8 mouse cellular contexts compared by ENCODE assay signal in the genomic region with DNA sequence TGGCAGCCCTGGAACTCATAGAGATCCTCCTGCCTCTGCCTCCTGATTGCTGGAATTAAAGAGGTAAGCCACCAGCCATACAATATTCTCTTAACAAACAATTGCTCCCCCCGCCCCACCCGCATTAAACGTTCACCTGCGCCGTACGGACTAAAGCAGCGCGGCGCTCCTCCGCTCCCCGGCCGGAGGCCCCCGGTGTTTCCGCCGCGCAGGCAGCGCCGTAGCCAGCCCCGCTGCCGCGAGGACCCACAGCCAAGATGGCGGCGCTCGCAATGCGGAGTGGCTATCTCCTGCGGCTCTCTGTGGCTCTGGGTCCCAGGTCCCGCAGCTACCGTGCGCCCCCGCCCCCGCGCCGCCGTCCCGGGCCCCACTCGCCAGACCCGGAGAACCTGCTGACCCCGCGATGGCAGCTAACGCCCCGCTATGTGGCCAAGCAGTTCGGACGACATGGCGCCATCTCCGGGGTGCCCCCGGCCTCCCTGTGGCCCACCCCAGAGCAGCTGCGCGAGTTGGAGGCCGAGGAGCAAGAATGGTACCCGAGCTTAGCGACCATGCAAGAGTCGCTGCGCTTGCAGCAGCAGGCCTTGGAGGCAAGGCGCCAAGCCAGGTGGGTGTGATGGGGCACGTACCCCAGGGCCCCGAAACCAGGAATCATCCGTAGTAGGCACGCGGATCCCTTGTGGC. TPM values are rescaled to one million over a fixed set of nuclear protein-coding genes. Genes with fewer than 3 reads are reported as not detected.
A peak's percentile ranks its signal among the peaks of the same experiment; 100 is the strongest.
DNase-seq lines count a peak whose midpoint lies in the region; ATAC-seq and TF ChIP-seq lines count a peak whose summit lies in the region.

No protein-coding gene starts in this region.

- DNase-seq in CD4-positive, CD25-positive, alpha-beta regulatory T cell, adult 2 months (ENCODE audit: low read depth, low spot score): peak; percentile 91
- DNase-seq in brain, embryonic 14.5 days (ENCODE audit: low read depth): peak; percentile 85
- DNase-seq in liver, embryonic 13.5 days: peak; percentile 83
- DNase-seq in naive thymus-derived CD4-positive, alpha-beta T cell, adult 2 months (ENCODE audit: low read depth): peak; percentile 89
- peak; percentile 86 for DNase-seq in splenic B cell, adult 2 months (ENCODE audit: low read depth, low spot score)

- peaks cover 47% of the 10 kb centered on the region for H3K4me1 ChIP-seq in heart, embryonic 13.5 days
- H3K4me1 ChIP-seq in kidney, embryonic 16.5 days (ENCODE audit: insufficient read depth, low read length): peaks cover 16% of the 10 kb centered on the region
- H3K4me1 ChIP-seq in liver, embryonic 13.5 days (replicated peaks): peaks cover 72% of the 10 kb centered on the region

- H3K9ac ChIP-seq in heart, embryonic 13.5 days: peak overlapping the region; percentile 99
- peak overlapping the region; percentile 100 for H3K9ac ChIP-seq in kidney, embryonic 16.5 days (replicated peaks; ENCODE audit: low read length)
- peak overlapping the region; percentile 96 for H3K9ac ChIP-seq in liver, embryonic 13.5 days

- TF ChIP-seq CTCF in brain, embryonic 14.5 days (IDR thresholded peaks at IDR 0.05; ENCODE audit: borderline replicate concordance, extremely low read depth, insufficient read depth, insufficient read length): no peak

- ATAC-seq in erythroid progenitor cell, adult 5-6 weeks (replicated peaks; ENCODE audit: low FRiP score, poor library complexity, severe bottlenecking): peak; percentile 78
- ATAC-seq in heart, embryonic 13.5 days (ENCODE audit: extremely low read depth, insufficient number of reproducible peaks, low FRiP score, low TSS enrichment): peak; percentile 38; the same call in 1 of the 2 replicates
- peak; percentile 75 for ATAC-seq in kidney, embryonic 16.5 days (ENCODE audit: low FRiP score, low TSS enrichment)
- ATAC-seq in liver, embryonic 13.5 days (ENCODE audit: low read depth): peak; percentile 81

- H3K27me3 ChIP-seq in heart, embryonic 13.5 days (replicated peaks): no peaks in the 10 kb centered on the region
- H3K27me3 ChIP-seq in kidney, embryonic 16.5 days (ENCODE audit: insufficient read depth, low read length): no peaks in the 10 kb centered on the region
- H3K27me3 ChIP-seq in liver, embryonic 13.5 days: no peaks in the 10 kb centered on the region
- H3K27me3 ChIP-seq in splenic B cell, adult 2 months (ENCODE audit: control insufficient read depth, insufficient read depth, low read length, poor library complexity, severe bottlenecking): no peaks in the 10 kb centered on the region; the same call in 1 of the 2 replicates

- H3K4me2 ChIP-seq in heart, embryonic 13.5 days: peak overlapping the region; percentile 76
- H3K4me2 ChIP-seq in kidney, embryonic 16.5 days (replicated peaks; ENCODE audit: low read depth, low read length): peak overlapping the region; percentile 62
- H3K4me2 ChIP-seq in liver, embryonic 13.5 days: peak overlapping the region; percentile 77

- peak; percentile 90 for TF ChIP-seq POLR2A in brain, embryonic 14.5 days (IDR thresholded peaks at IDR 0.05; ENCODE audit: borderline replicate concordance, extremely low read depth, insufficient read depth, insufficient read length, poor library complexity, severe bottlenecking)

- no peaks in the 10 kb centered on the region for H3K9me3 ChIP-seq in heart, embryonic 13.5 days
- no peaks in the 10 kb centered on the region for H3K9me3 ChIP-seq in kidney, embryonic 16.5 days (ENCODE audit: low read length)
- no peaks in the 10 kb centered on the region for H3K9me3 ChIP-seq in liver, embryonic 13.5 days (replicated peaks)

- H3K36me3 ChIP-seq in heart, embryonic 13.5 days: peaks cover 37% of the 10 kb centered on the region
- peaks cover 35% of the 10 kb centered on the region for H3K36me3 ChIP-seq in kidney, embryonic 16.5 days (ENCODE audit: insufficient read depth, low read length)
- H3K36me3 ChIP-seq in liver, embryonic 13.5 days: peaks cover 46% of the 10 kb centered on the region
- peaks cover 8% of the 10 kb centered on the region for H3K36me3 ChIP-seq in splenic B cell, adult 2 months (ENCODE audit: control insufficient read depth, insufficient read depth, low read length, poor library complexity, severe bottlenecking)

- H3K27ac ChIP-seq in heart, embryonic 13.5 days (replicated peaks): peak overlapping the region; percentile 96
- peak overlapping the region; percentile 88 for H3K27ac ChIP-seq in kidney, embryonic 16.5 days (ENCODE audit: low read length)
- H3K27ac ChIP-seq in liver, embryonic 13.5 days: peak overlapping the region; percentile 98

- peak overlapping the region; percentile 99 for H3K4me3 ChIP-seq in heart, embryonic 13.5 days
- H3K4me3 ChIP-seq in kidney, embryonic 16.5 days (ENCODE audit: low read length): peak overlapping the region; percentile 85
- peak overlapping the region; percentile 97 for H3K4me3 ChIP-seq in liver, embryonic 13.5 days (replicated peaks)

- WGBS in heart, embryonic 13.5 days: under 1% methylated on average over 59 of the region's 59 CpGs
- WGBS in kidney, embryonic 16.5 days: under 1% methylated on average over 58 of the region's 59 CpGs
- WGBS in liver, embryonic 13.5 days (ENCODE audit: insufficient replicate concordance): under 1% methylated on average over 59 of the region's 59 CpGs

RNA-seq across cellular contexts. Expression of a gene that starts 0.9 kb away (rescaled TPM):
- 30.1 and 39.2 TPM in 2 replicates for polyA plus RNA-seq in brain, embryonic 14.5 days (2012; rRNA removed)
- total RNA-seq in erythroid progenitor cell, adult 5-6 weeks (2015; ENCODE audit: low replicate concordance): 6.7 and 7.6 TPM in 2 replicates
- 11.3 and 16.4 TPM in 2 replicates for total RNA-seq in erythroid progenitor cell, adult 5-6 weeks (2017; ENCODE audit: low replicate concordance)
- polyA plus RNA-seq in heart, embryonic 13.5 days (2015; fragmentation: Nextera tagmentation; extraction: Ambion mirVana): 50.2 and 52.3 TPM in 2 replicates
- polyA plus RNA-seq in kidney, embryonic 16.5 days (2015; fragmentation: Nextera tagmentation; extraction: Ambion mirVana): 49.7 and 51.6 TPM in 2 replicates
- polyA plus RNA-seq in liver, embryonic 13.5 days (2015; fragmentation: Nextera tagmentation; extraction: Ambion mirVana): 60.6 and 63.2 TPM in 2 replicates

RNA-seq across cellular contexts. Expression of a gene that starts 8.3 kb away (rescaled TPM):
- polyA plus RNA-seq in brain, embryonic 14.5 days (2012; rRNA removed): 63.7 and 66.0 TPM in 2 replicates
- total RNA-seq in erythroid progenitor cell, adult 5-6 weeks (2015; ENCODE audit: low replicate concordance): 273 and 355 TPM in 2 replicates
- 296 and 306 TPM in 2 replicates for total RNA-seq in erythroid progenitor cell, adult 5-6 weeks (2017; ENCODE audit: low replicate concordance)
- polyA plus RNA-seq in heart, embryonic 13.5 days (2015; fragmentation: Nextera tagmentation; extraction: Ambion mirVana): 108 and 123 TPM in 2 replicates
- 109 and 114 TPM in 2 replicates for polyA plus RNA-seq in kidney, embryonic 16.5 days (2015; fragmentation: Nextera tagmentation; extraction: Ambion mirVana)
- polyA plus RNA-seq in liver, embryonic 13.5 days (2015; fragmentation: Nextera tagmentation; extraction: Ambion mirVana): 269 and 278 TPM in 2 replicates

RNA-seq across cellular contexts. Expression of a gene that starts 9.6 kb away (rescaled TPM):
- 8.0 and 8.9 TPM in 2 replicates for polyA plus RNA-seq in brain, embryonic 14.5 days (2012; rRNA removed)
- 2.5 and 3.8 TPM in 2 replicates for total RNA-seq in erythroid progenitor cell, adult 5-6 weeks (2015; ENCODE audit: low replicate concordance)
- total RNA-seq in erythroid progenitor cell, adult 5-6 weeks (2017; ENCODE audit: low replicate concordance): 5.4 and 6.7 TPM in 2 replicates
- 6.3 and 6.6 TPM in 2 replicates for polyA plus RNA-seq in heart, embryonic 13.5 days (2015; fragmentation: Nextera tagmentation; extraction: Ambion mirVana)
- 6.6 and 9.0 TPM in 2 replicates for polyA plus RNA-seq in kidney, embryonic 16.5 days (2015; fragmentation: Nextera tagmentation; extraction: Ambion mirVana)
- polyA plus RNA-seq in liver, embryonic 13.5 days (2015; fragmentation: Nextera tagmentation; extraction: Ambion mirVana): 3.3 and 3.7 TPM in 2 replicates

RNA-seq across cellular contexts. Expression of a gene that starts 14.6 kb away (rescaled TPM):
- polyA plus RNA-seq in brain, embryonic 14.5 days (2012; rRNA removed): 374 and 466 TPM in 2 replicates
- 261 and 337 TPM in 2 replicates for total RNA-seq in erythroid progenitor cell, adult 5-6 weeks (2015; ENCODE audit: low replicate concordance)
- total RNA-seq in erythroid progenitor cell, adult 5-6 weeks (2017; ENCODE audit: low replicate concordance): 660 and 677 TPM in 2 replicates
- 711 and 772 TPM in 2 replicates for polyA plus RNA-seq in heart, embryonic 13.5 days (2015; fragmentation: Nextera tagmentation; extraction: Ambion mirVana)
- polyA plus RNA-seq in kidney, embryonic 16.5 days (2015; fragmentation: Nextera tagmentation; extraction: Ambion mirVana): 1,143 and 1,180 TPM in 2 replicates
- polyA plus RNA-seq in liver, embryonic 13.5 days (2015; fragmentation: Nextera tagmentation; extraction: Ambion mirVana): 511 and 613 TPM in 2 replicates

RNA-seq across cellular contexts. Expression of a gene that starts 24.6 kb away (rescaled TPM):
- 109 and 153 TPM in 2 replicates for polyA plus RNA-seq in brain, embryonic 14.5 days (2012; rRNA removed)
- total RNA-seq in erythroid progenitor cell, adult 5-6 weeks (2015; ENCODE audit: low replicate concordance): 11.2 and 19.7 TPM in 2 replicates
- total RNA-seq in erythroid progenitor cell, adult 5-6 weeks (2017; ENCODE audit: low replicate concordance): 29.4 and 35.6 TPM in 2 replicates
- 58.3 and 63.1 TPM in 2 replicates for polyA plus RNA-seq in heart, embryonic 13.5 days (2015; fragmentation: Nextera tagmentation; extraction: Ambion mirVana)
- 110 and 120 TPM in 2 replicates for polyA plus RNA-seq in kidney, embryonic 16.5 days (2015; fragmentation: Nextera tagmentation; extraction: Ambion mirVana)
- 82.3 and 83.1 TPM in 2 replicates for polyA plus RNA-seq in liver, embryonic 13.5 days (2015; fragmentation: Nextera tagmentation; extraction: Ambion mirVana)

Comparison
In these comparisons a context has a peak if more than half of its experiments do, and no peak if none do; other contexts are left out.
1. Peak in every context shown above with its lines: DNase-seq, ATAC-seq, H3K4me3 ChIP-seq and H3K27ac ChIP-seq.